Mouse (Mus musculus) CH12.LX (cell line): ENCODE results near the gene 3100002H09Rik. TPM values are rescaled to one million over a fixed set of nuclear protein-coding genes. Genes with fewer than 3 reads are reported as not detected.

Source experiments
- DNase-seq: peaks from one replicate; pipeline ENCODE4 v3.0.0-alpha.2; 2013; ENCODE audit errors: extremely low read depth
- H3K27ac ChIP-seq: 2 replicates; pipeline ENCODE4 v1.5.1; 2012; ENCODE audit warnings: low read depth, mild to moderate bottlenecking, control low read depth, moderate library complexity; ENCODE audit not compliant: insufficient read depth
- H3K27me3 ChIP-seq: replicated peaks from 2 replicates; pipeline ENCODE3; 2012; ENCODE audit warnings: inconsistent platforms
- H3K36me3 ChIP-seq, 2 experiments: replicated peaks in 1 of 2; 2 replicates each; pipeline versions ENCODE3 to v1.6.1; 2012; ENCODE audit warnings: inconsistent platforms in 1 of 2, low read length in 1 of 2, mild to moderate bottlenecking in 1 of 2, mixed read lengths in 1 of 2, moderate library complexity in 1 of 2; ENCODE audit not compliant: control insufficient read depth in 1 of 2, insufficient read depth in 1 of 2
- H3K4me1 ChIP-seq, 2 experiments: 2 replicates each; pipeline ENCODE4 v1.6.1; 2012; ENCODE audit warnings: inconsistent platforms in 1 of 2, moderate library complexity in 1 of 2; ENCODE audit not compliant: insufficient read depth in 2 of 2, control insufficient read depth in 1 of 2
- H3K4me2 ChIP-seq: 2 replicates; pipeline ENCODE4 v1.6.1; 2012; ENCODE audit warnings: low read depth, mild to moderate bottlenecking, control low read depth; ENCODE audit not compliant: poor library complexity, insufficient read depth, severe bottlenecking
- H3K4me3 ChIP-seq, 3 experiments: fragments of 150-350 bp in 1 of 3; sonication (generic) in 1 of 3; replicated peaks in 1 of 3; 2 replicates each; pipeline versions ENCODE3 to v1.5.1; 2011 to 2012; ENCODE audit warnings: low read depth in 2 of 3, low read length in 2 of 3, mild to moderate bottlenecking in 2 of 3, moderate library complexity in 2 of 3, control low read depth in 1 of 3, improper control_type of control experiment in 1 of 3, inconsistent platforms in 1 of 3, mixed read lengths in 1 of 3; ENCODE audit not compliant: poor library complexity in 1 of 3
- H3K79me2 ChIP-seq: replicated peaks from 2 replicates; pipeline ENCODE4 v1.6.1; 2012; ENCODE audit warnings: mild to moderate bottlenecking, moderate library complexity; ENCODE audit not compliant: control insufficient read depth, poor library complexity, insufficient read depth, severe bottlenecking; ENCODE audit errors: extremely low read depth
- H3K9ac ChIP-seq: 2 replicates; pipeline ENCODE4 v1.6.1; 2012; ENCODE audit warnings: low read depth, mild to moderate bottlenecking, control low read depth, moderate library complexity; ENCODE audit not compliant: insufficient read depth
- H3K9me3 ChIP-seq: replicated peaks from 2 replicates; pipeline ENCODE3; 2012; ENCODE audit warnings: low read length, inconsistent platforms, mixed read lengths
- CHD1 ChIP-seq: IDR thresholded peaks from 2 replicates; pipeline ENCODE4 v1.6.1; 2012; ENCODE audit warnings: low read depth, low read length, improper control_type of control experiment, inconsistent platforms
- CTCF ChIP-seq, 2 experiments: IDR thresholded peaks in 1 of 2; conservative IDR thresholded peaks in 1 of 2; 2 replicates each; pipeline ENCODE4 v1.5.1; 2011 to 2012; ENCODE audit warnings: low read depth in 2 of 2, low read length in 2 of 2, improper control_type of control experiment in 1 of 2, inconsistent platforms in 1 of 2, mild to moderate bottlenecking in 1 of 2, moderate library complexity in 1 of 2
- ETS1 ChIP-seq: conservative IDR thresholded peaks from 2 replicates; pipeline ENCODE4 v1.6.1; 2012; ENCODE audit warnings: low read depth, mild to moderate bottlenecking, inconsistent platforms, low read length, improper control_type of control experiment, moderate library complexity
- HCFC1 ChIP-seq: IDR thresholded peaks from 2 replicates; pipeline ENCODE4 v1.6.1; 2012; ENCODE audit warnings: low read depth, mild to moderate bottlenecking, inconsistent platforms, low read length, improper control_type of control experiment
- IRF4 ChIP-seq: IDR thresholded peaks from 2 replicates; pipeline ENCODE4 v1.6.1; 2014; ENCODE audit warnings: low read depth, mild to moderate bottlenecking, inconsistent platforms, low read length, improper control_type of control experiment
- JUN ChIP-seq: IDR thresholded peaks from 2 replicates; pipeline ENCODE4 v1.6.1; 2011; ENCODE audit warnings: low read depth, mild to moderate bottlenecking, low read length, improper control_type of control experiment, moderate library complexity; ENCODE audit not compliant: insufficient read depth
- MAFK ChIP-seq: IDR thresholded peaks from 2 replicates; pipeline ENCODE4 v1.6.1; 2011; ENCODE audit warnings: low read length, improper control_type of control experiment; ENCODE audit not compliant: insufficient replicate concordance
- MYC ChIP-seq: IDR thresholded peaks from 2 replicates; pipeline ENCODE4 v1.6.1; 2011; ENCODE audit warnings: low read depth, mild to moderate bottlenecking, improper control_type of control experiment, low read length
- NELFE ChIP-seq: IDR thresholded peaks from 2 replicates; pipeline ENCODE4 v1.6.1; 2011; ENCODE audit warnings: low read depth, low read length, improper control_type of control experiment
- PAX5 ChIP-seq: IDR thresholded peaks from 2 replicates; pipeline ENCODE4 v1.6.1; 2012; ENCODE audit warnings: low read length, inconsistent platforms, mixed read lengths
- POLR2AphosphoS2 ChIP-seq: IDR thresholded peaks from 2 replicates; pipeline ENCODE4 v1.6.1; 2011; ENCODE audit warnings: low read depth, low read length, improper control_type of control experiment
- RCOR1 ChIP-seq: conservative IDR thresholded peaks from 2 replicates; pipeline ENCODE4 v1.6.1; 2012; ENCODE audit warnings: low read depth, mild to moderate bottlenecking, inconsistent platforms, low read length, improper control_type of control experiment
- SIN3A ChIP-seq: IDR thresholded peaks from 2 replicates; pipeline ENCODE4 v1.6.1; 2012; ENCODE audit warnings: low read length, improper control_type of control experiment, inconsistent platforms
- SMC3 ChIP-seq: IDR thresholded peaks from 2 replicates; pipeline ENCODE4 v1.6.1; 2011; ENCODE audit warnings: low read depth, low read length, improper control_type of control experiment
- TBP ChIP-seq: conservative IDR thresholded peaks from 2 replicates; pipeline ENCODE4 v1.6.1; 2011; ENCODE audit warnings: low read depth, low read length, improper control_type of control experiment
- TCF12 ChIP-seq: IDR thresholded peaks from 2 replicates; pipeline ENCODE4 v1.6.1; 2014; ENCODE audit warnings: low read depth, mild to moderate bottlenecking, inconsistent platforms, low read length, improper control_type of control experiment
- USF2 ChIP-seq: conservative IDR thresholded peaks from 2 replicates; pipeline ENCODE4 v1.6.1; 2011; ENCODE audit warnings: low read depth, low read length, improper control_type of control experiment
- ZKSCAN1 ChIP-seq: IDR thresholded peaks from 2 replicates; pipeline ENCODE4 v1.6.1; 2012; ENCODE audit warnings: low read depth, inconsistent platforms, low read length, improper control_type of control experiment, borderline replicate concordance
- ZMIZ1 ChIP-seq: IDR thresholded peaks from 2 replicates; pipeline ENCODE4 v1.6.1; 2012; ENCODE audit warnings: low read depth, mild to moderate bottlenecking, inconsistent platforms, low read length, improper control_type of control experiment
- ZNF384 ChIP-seq: IDR thresholded peaks from 2 replicates; pipeline ENCODE4 v1.6.1; 2012; ENCODE audit warnings: low read depth, low read length, improper control_type of control experiment, inconsistent platforms
- dilution Hi-C: fragments of 300-500 bp; cut with MboI; formaldehyde crosslinking; loops from 2 replicates; pipeline ENCODE4 v1.14.3; 2020; ENCODE audit warnings: low sequenced_read_pairs; ENCODE audit not compliant: extremely low pct_unique_long_range_greater_than_20kb, extremely low pct_ligation_motif_present
- in situ Hi-C: fragments of 300-500 bp; cut with MboI; formaldehyde crosslinking; loops from 3 replicates; pipeline ENCODE4 v1.14.3; 2019; ENCODE audit warnings: low sequenced_read_pairs, low pct_ligation_motif_present, low pct_unique_long_range_greater_than_20kb, mixed read lengths
- polyA plus RNA-seq: library from polyadenylated mRNA; unstranded; fragments of >175 nt; gene quantifications from 2 replicates; pipeline ENCODE4 v1.2.1, GENCODE M21; 2012; ENCODE audit warnings: low read depth; ENCODE audit not compliant: insufficient read length
- total RNA-seq, 2 experiments: library from RNA; depleted of rRNA; stranded (reverse); fragments of 300-350 nt in 1 of 2; fragments of >200 nt in 1 of 2; gene quantifications; 2 replicates each; pipeline ENCODE4 v1.2.3; 2012 to 2014

Gene 3100002H09Rik
- total and polyA plus RNA-seq, 3 experiments = not detected

GRCm38 (mm10) chr4:124569661-124570060 lies 40.9 kb downstream of the 3100002H09Rik start:
- Histone ChIP-seq H3K27me3 (peaks cover 95% of the 10 kb centered on the region), H3K9ac (no peak overlapping the region), H3K79me2 (no peaks in the 10 kb centered on the region), H3K27ac (no peak overlapping the region), H3K4me1 (no peaks in the 10 kb centered on the region), H3K9me3 (peaks cover under 1% of the 10 kb centered on the region), H3K4me2 (no peak overlapping the region; the same call in 1 of the 2 replicates), H3K4me3 (no peak overlapping the region), H3K36me3 (no peaks in the 10 kb centered on the region)
- in situ Hi-C loops = no loop called here
- TF ChIP-seq RCOR1 (no peak), POLR2AphosphoS2 (no peak), IRF4 (no peak), SMC3 (no peak), MYC (no peak), TBP (no peak), ETS1 (no peak), USF2 (no peak), ZMIZ1 (no peak), HCFC1 (no peak), JUN (no peak), SIN3A (no peak), ZKSCAN1 (no peak), MAFK (no peak), TCF12 (no peak), PAX5 (no peak), ZNF384 (no peak), CTCF (conservative IDR thresholded peaks at IDR 0.05 in 1 of 2, IDR thresholded peaks at IDR 0.05 in 1 of 2; ENCODE audit: low read depth in 2 of 2, low read length in 2 of 2) (no peak)
- dilution Hi-C loops = no loop called here
- DNase-seq = no peak

DNA sequence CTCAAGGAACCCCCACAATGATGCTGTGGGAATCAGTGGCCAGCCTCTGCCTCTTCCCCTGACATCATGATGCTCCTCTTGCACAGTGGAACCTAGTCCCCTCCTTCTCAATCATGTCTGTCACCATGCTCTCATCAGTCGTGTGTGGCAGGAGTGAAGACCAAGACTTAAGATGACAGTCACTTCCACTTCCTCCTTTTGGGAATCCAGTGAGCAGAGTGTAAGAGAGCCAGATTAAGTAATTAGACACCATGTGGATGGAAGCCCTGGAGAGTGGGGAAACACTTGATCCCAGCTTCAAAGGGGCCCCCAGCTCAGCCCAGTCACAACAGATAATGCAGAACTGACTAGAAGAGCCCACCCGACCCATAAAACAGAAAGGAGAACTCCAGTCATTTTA lies 47.2 kb downstream of the 3100002H09Rik start:
- H3K36me3 ChIP-seq = no peaks in the 10 kb centered on the region
- peaks cover 9% of the 10 kb centered on the region for H3K9me3 ChIP-seq
- peaks cover 87% of the 10 kb centered on the region for H3K27me3 ChIP-seq
- no peak overlapping the region for H3K9ac ChIP-seq
- H3K4me1 ChIP-seq = peaks cover 2 to 7% of the 10 kb centered on the region in 2 experiments; a peak in 1 of 4 replicates
- dilution Hi-C loops (no loop called here), in situ Hi-C loops (no loop called here)
- no peak overlapping the region for H3K4me3 ChIP-seq
- H3K27ac ChIP-seq = no peak overlapping the region
- no peak overlapping the region for H3K4me2 ChIP-seq
- H3K79me2 ChIP-seq = no peaks in the 10 kb centered on the region
- TF ChIP-seq NELFE (no peak), USF2 (no peak), ZNF384 (no peak), CHD1 (no peak)
- DNase-seq = no peak
